Mouse (Mus musculus): ENCODE results near the gene Enpp4. TPM values are rescaled to one million over a fixed set of nuclear protein-coding genes. Genes with fewer than 3 reads are reported as not detected.

Enpp4 gene
- 10 to 100 TPM; 18.6 to 20.5 (median 18.8) TPM for total RNA-seq (2022)

- peak; percentile 88 to 93 for DNase-seq (ENCODE audit: low spot score in 2 of 2)
Measured at GRCm38 (mm10) chr17:44105287-44106138, at the start of gene Enpp4. Enpp4 (minus strand) TSS chr17:44105809.

GRCm38 (mm10) chr17:44155204-44155603 is 49.6 kb upstream of the Enpp4 start:
- no peak for DNase-seq (ENCODE audit: low spot score in 2 of 2)

DNA sequence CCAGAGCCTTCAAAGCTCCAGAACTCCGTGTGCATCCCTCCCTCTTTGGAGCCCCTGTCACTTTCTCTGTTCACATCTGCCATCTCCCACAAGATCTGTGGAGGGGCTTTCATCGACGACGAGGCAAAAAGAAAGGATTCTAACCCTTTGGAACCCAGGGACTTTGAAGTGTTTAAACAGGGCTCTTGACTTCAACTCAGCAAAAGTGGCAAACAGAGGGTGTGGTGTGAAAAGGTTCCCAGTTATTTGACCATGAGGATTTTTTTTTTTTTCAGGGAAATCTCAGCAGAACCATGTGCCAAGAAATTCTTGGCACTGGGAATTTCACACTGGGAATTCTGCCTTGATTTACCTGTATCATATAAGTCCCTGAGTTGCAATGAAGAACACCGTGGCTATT is 48.3 kb upstream of the Enpp4 start:
- DNase-seq (ENCODE audit: low spot score in 2 of 2): no peak

DNA sequence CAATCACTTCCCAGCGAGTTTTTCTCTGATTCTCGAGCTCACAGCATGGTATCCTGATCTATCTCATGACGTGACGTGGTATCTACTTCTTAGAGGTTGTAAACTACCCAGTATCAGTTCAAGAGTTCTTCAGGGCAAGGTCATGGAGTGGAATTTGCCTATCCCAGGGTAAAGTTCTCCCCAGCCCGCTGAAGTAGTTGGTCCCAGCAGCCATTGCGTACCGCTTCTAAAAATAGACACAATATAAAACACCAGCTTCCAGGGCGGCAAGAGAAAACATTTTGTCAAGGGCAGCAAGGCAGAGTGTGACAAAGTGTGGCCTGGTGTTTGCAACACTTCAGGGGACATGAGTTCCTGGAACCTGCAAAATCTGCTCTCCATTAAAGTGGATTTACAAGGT is 46.3 kb upstream of the Enpp4 start:
- DNase-seq (ENCODE audit: low spot score in 2 of 2): no peak

DNA sequence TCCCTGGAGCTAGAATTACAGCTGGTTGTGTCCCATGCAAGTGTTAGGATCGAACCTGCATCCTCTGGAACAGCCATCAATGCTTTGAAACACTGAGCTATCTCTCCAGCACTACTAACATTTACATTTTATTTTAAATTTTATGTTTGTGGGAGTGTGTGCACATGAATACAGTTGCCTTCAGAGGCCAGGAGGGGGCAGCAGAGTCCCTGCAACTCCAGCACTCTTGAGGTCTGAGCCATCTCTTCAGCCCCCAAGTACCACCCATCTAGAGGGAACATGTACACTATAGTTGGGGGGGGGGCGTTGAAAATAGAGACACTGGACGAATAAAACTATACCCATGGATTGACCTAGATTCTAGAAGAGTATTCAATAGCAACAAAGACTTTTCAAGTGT is 45.5 kb upstream of the Enpp4 start:
- DNase-seq (ENCODE audit: low spot score in 2 of 2): no peak

DNA sequence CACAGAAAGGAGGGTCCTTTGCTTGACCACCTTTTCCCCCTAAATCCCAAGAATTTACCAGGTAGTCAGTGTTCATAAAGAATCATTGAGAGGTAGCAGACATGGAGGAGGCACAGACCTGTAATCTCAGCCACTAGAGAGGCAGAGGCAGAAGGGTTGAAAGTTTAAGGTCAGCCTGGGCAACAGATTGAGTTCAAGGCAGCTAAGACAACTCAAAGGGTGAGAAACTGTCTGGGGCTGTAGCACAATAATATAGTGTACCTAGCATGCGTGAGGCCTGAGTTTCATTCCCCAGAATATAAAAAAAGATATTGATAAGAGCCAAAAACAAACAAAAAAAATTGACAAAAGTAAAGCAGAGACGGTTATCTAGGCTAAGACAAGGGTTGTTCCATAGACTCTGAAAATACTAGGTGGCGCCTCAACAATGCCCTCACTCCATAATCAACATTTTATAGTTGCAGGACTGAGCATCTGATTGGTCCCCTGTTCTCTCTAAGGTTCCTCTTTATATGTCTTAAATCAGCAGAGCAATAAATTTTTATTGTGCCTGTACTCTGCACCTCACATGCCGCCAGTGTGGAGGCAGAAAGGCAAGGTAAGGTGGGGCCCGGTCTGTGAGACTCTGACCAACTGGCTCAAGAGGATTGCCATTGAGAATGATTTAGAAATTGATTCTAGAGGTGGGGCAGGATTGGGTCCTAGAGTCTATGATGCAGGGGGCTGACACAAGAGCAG is 42.7 kb upstream of the Enpp4 start:
- DNase-seq (ENCODE audit: low spot score in 2 of 2): no peak

GRCm38 (mm10) chr17:44145806-44146205 is 40.2 kb upstream of the Enpp4 start:
- DNase-seq (ENCODE audit: low spot score in 2 of 2): no peak

DNA sequence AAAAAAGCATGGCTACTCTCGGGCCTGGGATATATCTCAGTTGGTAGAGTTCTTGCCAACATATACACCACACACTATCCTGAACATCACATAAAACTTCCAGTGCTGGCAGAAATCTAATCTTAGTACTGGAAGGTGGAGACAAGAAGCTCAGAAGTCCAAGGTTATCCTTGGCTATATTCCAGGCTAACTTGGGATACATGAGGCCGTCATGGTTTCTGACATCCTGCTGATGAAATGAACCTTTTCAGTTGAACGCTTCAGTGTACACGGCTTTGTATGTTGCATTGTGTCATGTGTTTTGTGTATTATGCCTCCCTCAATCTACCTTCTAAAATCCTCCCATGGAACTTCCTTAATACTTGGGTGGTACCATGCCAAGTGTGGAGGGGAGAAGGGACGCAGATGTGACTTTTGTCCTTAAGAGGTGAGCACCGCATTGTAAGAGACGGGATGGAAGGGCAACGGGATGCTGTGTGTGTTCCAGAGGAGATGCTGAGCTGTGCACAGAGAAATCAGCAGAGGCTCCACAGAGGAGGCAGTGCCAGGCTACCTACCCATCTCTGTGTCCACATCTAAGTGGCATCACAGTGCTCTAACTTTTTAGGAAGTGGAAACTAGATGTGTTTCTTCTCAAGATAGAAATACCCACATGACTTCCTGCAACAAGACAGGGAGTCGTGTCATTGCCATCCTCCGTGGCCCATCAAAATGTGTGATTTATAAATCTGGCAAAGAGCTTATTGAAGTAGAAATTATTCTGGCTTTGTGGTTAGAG is 31.4 kb upstream of the Enpp4 start:
- no peak for DNase-seq (ENCODE audit: low spot score in 2 of 2)

DNA sequence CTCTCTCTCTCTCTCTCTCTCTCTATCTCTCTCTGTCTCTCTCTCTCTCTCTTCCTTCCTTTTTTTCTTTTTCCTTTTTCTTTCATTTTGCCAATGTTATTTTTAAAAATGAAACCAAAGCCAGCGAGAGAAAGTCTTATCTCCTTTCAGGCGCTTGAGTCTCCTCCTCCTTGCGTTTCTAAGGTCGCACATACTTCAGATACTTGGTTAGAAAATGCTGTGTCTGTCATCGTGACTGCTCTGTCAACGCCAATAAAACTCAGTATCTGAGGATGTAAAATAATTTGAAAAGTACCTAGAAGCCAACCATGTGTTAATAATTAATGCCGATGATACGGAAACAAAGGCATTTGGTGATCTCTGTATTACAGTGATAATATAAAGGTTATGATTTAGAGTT is 30.4 kb upstream of the Enpp4 start:
- DNase-seq (ENCODE audit: low spot score in 2 of 2): no peak

DNA sequence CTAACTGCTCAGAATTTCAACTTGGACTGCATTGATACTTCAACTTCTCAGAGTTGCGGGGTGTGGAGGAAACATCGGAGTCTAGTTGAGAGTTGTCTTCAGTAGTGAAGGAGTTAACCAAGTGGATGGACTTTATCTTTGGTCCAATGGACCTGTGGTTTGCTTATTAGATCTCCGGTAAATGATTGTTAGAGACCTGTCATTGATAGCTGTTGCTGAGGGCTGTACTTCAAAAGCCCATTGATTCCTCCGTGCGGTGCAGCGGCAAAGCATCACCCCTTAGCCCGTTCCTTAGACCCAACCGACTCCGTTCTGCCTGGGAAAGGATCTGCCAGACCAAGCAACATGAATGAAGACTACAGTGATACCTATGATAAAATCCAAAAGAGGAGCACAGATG is 28.9 kb upstream of the Enpp4 start:
- no peak for DNase-seq (ENCODE audit: low spot score in 2 of 2)

DNA sequence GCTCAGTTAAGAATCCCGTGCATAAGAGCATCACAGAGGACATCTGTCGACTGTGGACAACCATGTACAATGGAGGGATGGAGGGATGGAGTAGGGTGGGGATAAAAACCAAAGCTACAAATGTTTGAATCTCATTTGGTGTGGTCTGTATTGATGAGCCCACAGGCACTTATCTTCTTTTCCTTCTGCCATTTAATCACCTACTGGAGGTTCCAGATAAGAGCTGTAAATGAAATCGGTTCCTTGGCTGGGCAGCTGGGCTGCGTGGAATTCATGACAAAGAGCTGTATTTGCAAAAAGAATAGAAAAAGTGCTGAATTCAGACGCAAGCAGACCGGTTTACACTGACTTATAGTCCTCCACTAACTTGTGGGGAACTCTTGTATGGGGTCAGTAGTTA is 28.5 kb upstream of the Enpp4 start:
- no peak for DNase-seq (ENCODE audit: low spot score in 2 of 2)

GRCm38 (mm10) chr17:44130429-44130828 is 24.8 kb upstream of the Enpp4 start:
- peak; percentile 11 to 45 for DNase-seq (ENCODE audit: low spot score in 2 of 2)

- no peak for DNase-seq (ENCODE audit: low spot score in 2 of 2)
Measured at GRCm38 (mm10) chr17:44129092-44129750, 23.6 kb upstream of the Enpp4 start.

- DNase-seq (ENCODE audit: low spot score in 2 of 2): no peak
Measured at GRCm38 (mm10) chr17:44121366-44122100, 15.9 kb upstream of the Enpp4 start.

DNA sequence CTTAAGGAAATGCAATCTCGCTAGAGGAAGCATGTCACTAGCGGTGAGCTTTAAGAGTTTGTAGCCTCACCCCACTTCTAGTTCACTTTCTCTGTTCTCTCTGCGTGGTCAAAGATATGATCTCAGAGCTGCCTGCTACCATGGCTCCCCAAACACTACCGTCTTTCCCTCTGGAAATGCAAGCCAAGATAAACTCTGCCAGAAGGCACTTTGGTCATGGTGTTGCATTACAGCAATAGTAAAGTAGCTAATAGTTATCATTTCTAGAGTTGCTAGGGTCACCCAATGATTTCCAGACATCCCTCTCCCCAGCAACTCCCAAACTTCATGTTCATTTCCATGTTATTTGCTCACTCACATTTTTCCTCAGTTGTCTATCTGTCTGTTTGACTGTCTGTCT is 12.6 kb upstream of the Enpp4 start:
- DNase-seq (ENCODE audit: low spot score in 2 of 2): no peak

- DNase-seq (ENCODE audit: low spot score in 2 of 2): no peak
Measured at GRCm38 (mm10) chr17:44117721-44118120, 12.1 kb upstream of the Enpp4 start.

DNA sequence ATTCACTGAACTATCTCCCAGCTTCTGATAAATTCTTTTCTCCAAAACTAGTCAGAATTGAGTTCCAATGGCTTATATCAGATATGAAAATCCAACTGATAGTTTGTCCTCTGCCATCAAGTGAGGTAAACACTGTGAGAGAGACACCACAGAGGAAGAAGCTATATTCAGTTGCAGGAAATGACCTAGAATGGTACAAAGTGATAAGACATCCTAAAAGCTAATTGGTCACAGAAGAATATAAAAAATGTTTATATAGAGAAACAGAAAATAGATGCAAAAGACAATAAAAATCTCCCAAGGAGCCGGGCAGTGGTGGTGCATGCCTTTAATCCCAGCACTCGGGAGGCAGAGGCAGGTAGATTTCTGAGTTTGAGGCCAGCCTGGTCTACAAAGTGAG is 11.0 kb upstream of the Enpp4 start:
- no peak for DNase-seq (ENCODE audit: low spot score in 2 of 2)

DNA sequence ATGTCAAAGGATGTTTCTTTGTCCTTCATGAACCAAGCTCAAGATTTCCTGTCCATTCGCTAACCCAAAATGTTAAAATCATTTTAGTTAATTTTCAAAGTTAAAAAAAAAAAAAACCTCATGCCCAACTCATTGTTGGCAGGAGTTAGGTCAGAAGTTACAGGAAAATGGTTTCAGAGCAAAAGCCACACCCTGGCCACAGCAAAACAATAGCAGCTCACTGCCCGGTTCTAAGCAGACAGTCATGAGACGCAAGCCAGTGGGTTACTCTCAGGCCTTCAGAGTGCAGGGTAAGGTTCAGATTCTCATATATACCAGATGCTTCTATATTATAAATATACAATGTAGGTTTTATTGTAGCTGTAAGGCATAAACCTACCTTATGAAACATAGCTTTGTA is 2.7 kb upstream of the Enpp4 start:
- DNase-seq (ENCODE audit: low spot score in 2 of 2): no peak

DNA sequence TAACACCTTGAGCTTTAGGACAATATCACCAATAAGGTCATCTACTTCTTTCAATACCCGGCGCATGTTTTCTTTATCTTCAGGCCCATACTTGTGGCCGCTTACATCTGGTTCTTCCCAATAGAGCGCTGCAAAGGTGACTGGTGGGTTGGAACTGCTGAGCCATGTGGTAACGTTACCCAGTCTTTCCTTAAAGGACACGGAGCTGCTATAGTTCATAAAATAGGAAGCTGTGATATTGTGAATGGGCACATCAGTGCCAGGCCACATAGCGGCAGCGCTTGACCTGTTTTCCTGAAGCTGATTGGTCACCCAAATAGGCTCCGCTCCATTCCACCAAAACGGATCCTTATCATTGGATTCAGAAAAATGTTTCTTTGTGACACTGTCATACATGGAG is 3.6 kb downstream of the Enpp4 start:
- no peak for DNase-seq (ENCODE audit: low spot score in 2 of 2)

DNA sequence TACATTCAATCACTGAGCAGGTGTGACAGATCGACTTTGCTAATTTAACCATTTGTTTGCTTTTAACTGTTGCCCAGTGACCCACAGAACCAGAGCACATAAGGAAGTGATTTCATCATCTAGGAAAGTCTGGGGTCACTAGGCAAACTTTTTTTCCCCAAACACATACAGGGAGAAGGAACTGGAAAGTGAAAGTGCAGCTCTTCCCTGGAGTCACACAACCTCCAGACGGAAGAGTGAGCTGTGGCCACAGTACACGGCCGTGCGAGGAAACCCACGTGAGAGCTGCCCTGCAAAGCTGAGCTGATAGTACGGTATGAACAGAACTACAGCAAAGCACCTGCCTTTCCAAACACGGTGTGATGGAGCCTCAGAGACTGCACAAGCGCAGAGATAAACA is 4.7 kb downstream of the Enpp4 start:
- no peak for DNase-seq (ENCODE audit: low spot score in 2 of 2)

GRCm38 (mm10) chr17:44100486-44100885 is 5.1 kb downstream of the Enpp4 start:
- no peak for DNase-seq (ENCODE audit: low spot score in 2 of 2)

Measured in left cerebral cortex, adult 8-10 months (tissue).